Mouse (Mus musculus) liver, adult (tissue): ENCODE results near the gene Oas1e.

Source experiments
- GATA4 ChIP-seq: IDR thresholded peaks from 2 replicates; pipeline ENCODE4 v1.6.1; 2014; ENCODE audit warnings: mild to moderate bottlenecking, low read length; ENCODE audit not compliant: insufficient replicate concordance

Oas1e gene

DNA sequence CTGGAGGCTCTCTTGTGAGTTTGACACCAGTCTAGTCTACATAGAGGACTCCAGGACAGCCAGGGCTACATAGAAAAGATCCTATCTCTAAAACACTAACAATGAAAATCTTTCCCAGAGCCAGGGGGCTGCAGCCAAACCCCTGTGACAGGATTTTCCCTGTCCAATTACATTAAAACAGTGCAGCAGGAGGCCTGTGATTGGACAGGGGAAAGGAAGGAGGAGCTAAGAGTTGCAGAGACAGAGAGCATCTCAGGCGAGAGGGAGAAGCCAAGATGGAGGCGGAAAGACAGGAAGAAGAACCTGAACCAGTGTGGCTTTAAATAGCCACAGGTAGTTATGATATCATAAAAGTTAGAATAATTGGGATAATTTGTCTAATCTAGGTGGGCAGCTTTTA lies 12.9 kb downstream of the Oas1e start:
- TF ChIP-seq GATA4: no peak

DNA sequence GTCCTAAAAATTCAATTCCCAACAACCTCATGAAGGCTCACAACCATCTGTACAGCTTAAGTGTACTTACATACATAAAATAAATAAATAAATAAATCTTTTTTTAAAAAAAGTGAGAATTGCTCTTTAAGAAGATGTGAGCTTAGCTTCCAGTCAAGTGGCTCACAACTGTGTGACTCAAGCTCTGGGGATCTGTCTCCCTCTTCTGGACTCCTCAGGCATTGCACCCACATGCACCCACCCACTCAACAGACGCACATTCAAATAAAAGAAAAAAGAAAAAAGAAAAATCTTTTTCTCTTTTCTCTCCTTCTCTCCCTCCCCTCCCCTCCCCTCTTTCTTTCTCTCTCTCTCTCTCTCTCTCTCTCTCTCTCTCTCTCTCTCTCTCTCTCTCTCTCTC lies 13.7 kb downstream of the Oas1e start:
- no peak for TF ChIP-seq GATA4

- no peak for TF ChIP-seq GATA4
Measured at GRCm38 (mm10) chr5:120779922-120780321, 15.4 kb downstream of the Oas1e start.

DNA sequence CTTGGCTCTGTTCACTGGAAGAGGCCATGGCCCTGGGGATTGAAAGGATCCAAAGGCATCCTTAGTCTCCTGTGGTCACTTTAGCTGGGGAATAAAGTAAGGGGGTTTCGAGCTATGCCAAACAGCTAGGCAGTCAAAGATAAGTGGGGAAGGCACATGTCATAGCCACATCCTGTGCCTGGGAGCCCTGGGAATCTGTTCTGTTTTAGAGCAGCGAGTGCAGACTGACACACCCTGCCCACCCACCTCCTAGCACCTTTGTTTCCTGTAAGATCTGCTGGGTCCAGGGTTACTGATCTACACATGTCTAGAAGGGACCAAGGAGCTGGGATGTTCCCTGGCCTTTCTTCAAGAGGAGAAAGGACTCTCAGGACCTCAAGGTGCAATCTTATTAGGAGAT lies 16.4 kb downstream of the Oas1e start:
- no peak for TF ChIP-seq GATA4

DNA sequence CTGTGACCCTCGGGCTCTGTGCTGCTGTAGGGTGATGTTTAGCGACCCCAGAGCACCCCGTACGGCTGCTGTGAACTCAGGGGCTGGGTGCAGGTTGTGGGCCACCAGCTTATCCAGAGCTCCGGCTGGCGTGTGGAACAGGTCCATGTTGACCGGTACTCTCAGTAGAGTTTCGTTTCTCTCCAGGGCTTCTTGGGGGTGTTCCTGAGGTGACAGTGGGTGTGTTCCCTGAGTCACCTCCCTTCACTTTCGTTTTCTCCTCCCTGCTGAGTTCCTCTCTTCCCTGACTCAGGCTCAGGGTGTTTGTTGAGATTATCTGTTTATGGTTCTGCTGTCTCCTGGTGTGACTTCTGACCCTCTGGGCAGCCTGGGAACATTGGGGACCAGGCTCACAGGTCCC lies 17.9 kb downstream of the Oas1e start, which contains the start of gene Oas3:
Gene Oas3 (minus strand): TSS at position 184 of the 400 bp plus-strand sequence.
- no peak for TF ChIP-seq GATA4

DNA sequence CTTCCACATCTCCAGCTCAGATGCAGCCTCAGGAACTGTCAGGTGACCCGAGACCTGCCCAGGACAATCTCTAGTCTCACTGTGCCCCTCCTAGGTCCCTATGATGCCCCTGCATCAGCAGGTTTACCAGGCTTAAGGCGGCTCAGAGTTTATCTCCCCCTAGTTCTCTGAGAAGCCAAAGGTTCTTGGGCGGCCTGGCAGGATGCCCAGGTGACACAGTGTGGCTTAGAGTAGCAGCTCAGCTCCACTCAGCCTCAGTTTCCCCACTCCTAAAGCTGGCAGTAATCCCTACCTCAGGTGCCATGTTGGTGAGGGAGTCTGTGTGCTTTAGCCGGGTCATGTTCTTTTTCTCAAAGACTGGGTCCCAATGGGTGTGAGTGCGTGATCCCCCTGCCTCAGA lies 18.5 kb downstream of the Oas1e start:
- no peak for TF ChIP-seq GATA4

DNA sequence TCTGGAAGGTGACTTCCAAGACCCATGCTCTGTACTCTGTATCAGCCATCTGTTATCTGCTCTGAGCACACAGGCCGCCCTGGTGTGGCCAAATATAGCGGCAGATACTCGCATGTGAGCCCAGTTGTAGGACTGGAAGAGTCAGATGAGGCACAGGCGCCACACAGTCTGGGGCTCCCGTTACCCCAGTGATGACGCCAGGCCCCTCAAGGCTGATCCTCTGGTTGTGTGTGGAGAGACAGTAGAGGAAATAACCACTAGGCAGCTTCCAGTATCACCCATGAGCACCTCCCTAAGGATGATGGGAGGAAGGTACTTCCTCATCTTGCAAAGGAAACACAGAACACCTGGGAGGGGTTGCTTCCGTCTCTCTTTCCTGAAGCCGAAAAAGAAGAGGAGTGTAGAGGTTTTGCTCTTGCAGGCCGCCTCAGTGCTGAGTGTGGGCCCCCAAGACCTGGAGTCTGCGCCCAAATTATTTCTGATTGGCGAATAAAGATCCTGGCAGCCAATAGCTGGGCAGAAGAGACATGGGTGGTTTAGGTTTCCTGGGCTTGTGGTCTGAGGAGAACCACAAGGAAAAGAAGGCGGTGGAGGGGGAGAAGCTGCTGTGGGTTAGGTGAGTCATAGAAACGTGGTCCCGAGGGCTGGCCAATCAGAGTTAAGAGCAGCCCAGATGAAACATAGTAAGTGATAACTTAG lies 19.9 kb downstream of the Oas1e start:
- no peak for TF ChIP-seq GATA4

DNA sequence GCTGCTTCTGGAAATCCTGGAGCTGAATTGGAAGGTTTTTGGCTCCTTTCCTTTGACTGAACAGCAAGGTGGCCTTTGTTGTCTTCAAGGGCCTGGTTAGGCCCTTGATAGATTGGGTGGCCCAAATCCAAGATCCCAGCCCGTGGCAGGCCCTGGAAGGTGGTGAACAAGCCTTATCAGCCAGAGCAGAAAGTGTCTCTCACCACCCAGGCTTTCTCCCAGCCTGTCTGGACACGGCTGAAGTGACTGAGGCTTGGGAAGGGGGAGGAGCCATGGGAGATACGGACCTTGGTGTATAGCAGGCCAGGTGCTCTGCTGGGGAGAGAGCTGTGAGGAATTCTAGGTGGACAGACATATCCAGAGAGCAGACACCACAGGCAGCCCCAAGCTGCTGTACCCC lies 25.9 kb downstream of the Oas1e start:
- TF ChIP-seq GATA4: no peak

GRCm38 (mm10) chr5:120765010-120765409 lies 30.3 kb downstream of the Oas1e start:
- TF ChIP-seq GATA4: no peak

- TF ChIP-seq GATA4: no peak
Measured at GRCm38 (mm10) chr5:120761901-120762300, 33.4 kb downstream of the Oas1e start.

DNA sequence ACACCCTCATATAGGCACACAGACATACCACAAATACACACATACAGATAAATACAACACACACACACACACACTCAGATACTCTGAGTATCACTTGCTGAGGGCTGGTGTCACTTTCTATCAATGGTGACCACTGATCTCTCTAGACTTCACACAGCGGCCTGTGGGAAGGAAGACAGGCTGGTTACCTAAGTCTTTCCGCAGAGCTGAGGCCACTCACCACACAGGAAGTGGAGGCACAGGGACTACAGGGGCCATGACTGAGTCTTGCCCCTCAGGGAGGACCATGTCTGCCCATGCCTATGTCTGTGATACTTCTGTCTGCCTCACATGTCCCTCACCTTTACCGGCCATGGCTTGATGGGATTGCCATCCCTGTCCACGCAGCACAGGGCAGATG lies 41.1 kb downstream of the Oas1e start:
- no peak for TF ChIP-seq GATA4

DNA sequence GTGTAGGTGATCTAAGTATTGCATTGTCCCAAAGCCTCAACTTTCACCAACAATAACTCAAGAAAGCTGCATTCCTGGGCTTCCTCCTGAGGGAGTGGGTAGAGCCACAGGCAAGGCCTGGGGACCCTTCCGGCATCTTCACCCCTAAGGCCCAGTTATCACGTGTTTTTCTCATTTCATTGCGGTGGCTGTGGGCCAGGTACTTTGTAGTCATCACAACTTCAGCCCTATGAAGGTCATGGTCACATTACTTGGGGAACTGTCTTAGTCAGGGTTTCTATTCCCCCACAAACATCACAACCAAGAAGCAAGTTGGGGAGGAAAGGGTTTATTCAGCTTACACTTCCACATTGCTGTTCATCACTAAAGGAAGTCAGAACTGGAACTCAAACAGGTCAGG lies 42.5 kb downstream of the Oas1e start:
- no peak for TF ChIP-seq GATA4

GRCm38 (mm10) chr5:120751206-120751605 lies 44.1 kb downstream of the Oas1e start:
- no peak for TF ChIP-seq GATA4

- TF ChIP-seq GATA4: no peak
Measured at GRCm38 (mm10) chr5:120749688-120750087, 45.6 kb downstream of the Oas1e start, which contains the start of gene Oas2. Gene Oas2 (minus strand): TSS chr5:120749853.

GRCm38 (mm10) chr5:120746451-120746850 lies 48.9 kb downstream of the Oas1e start:
- TF ChIP-seq GATA4: no peak

GRCm38 (mm10) chr5:120742125-120742524 lies 53.2 kb downstream of the Oas1e start:
- TF ChIP-seq GATA4: no peak
